Mouse (Mus musculus): ENCODE measurements around the gene Tbc1d10c. TPM values are rescaled to one million over a fixed set of nuclear protein-coding genes. Genes with fewer than 3 reads are reported as not detected.

Tbc1d10c gene
- polyA plus RNA-seq, 1 experiment from 2014 or later, result 1.9 TPM

DNA sequence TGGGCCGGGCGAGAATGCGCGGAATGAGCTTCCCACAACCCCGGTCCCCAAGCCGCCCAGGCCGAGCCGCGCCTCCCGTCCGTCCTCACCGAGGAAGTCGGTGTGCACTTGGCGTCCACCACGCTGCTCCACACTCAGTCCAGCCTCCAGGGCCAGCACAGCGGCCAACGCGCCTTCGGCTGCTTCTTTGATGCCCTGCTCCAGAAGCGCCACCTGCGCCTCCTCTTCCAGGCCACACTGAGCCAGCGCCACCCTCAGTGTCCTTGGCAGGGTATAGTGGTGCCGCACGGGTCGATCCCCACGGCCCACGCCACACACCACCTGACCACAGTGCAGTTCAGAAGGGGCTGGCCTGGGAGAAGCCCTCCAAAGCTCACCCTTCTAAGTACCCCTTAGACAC lies 21.3 kb downstream of the Tbc1d10c start:
- DNase-seq (ENCODE audit: low read depth, low spot score) (no peak), ATAC-seq (no peak)
- ChIA-PET POLR2A (interaction anchor here (1.0 to 3.3 kb wide), 13 partner anchors 10 to 60 kb away, joined by 3 to 22 read pairs (median 5); partner anchors contain the start of genes AC109138.7, Clcf1, Ppp1ca and Rad9a), CTCF (interaction anchor here (1.0 to 2.2 kb wide), 13 partner anchors 8 to 61 kb away, joined by 3 to 9 read pairs (median 5); partner anchors contain the start of genes Coro1b and Rad9a)
- no peak for TF ChIP-seq CTCF (IDR thresholded peaks at IDR 0.05)
- in situ Hi-C loops (cut with MboI; ENCODE audit: low pct_unique_long_range_greater_than_20kb), result no loop called here
- H3K27me3 ChIP-seq, result no peaks in the 10 kb centered on the region

DNA sequence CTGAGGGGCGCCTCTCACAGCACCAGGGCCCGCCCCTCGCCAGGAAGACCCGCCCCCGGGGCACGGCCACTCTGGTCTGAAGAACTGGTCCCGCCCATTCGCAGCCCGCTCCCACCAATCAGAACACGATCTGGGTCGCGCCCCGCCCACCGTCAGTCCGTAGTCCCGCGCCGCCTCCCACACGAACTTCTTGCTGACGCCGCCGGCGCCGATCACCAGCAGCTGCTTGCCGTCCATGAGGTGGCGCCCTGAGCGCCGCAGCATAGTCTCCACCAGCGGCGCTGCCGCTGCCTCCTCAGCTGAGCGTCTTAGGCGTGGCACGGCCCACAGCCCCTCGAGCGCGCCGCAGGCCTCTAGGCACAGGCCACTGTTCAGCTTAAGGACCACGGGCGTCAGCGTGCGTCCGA lies 21.7 kb downstream of the Tbc1d10c start:
- ChIA-PET CTCF (interaction anchor here (1.0 to 2.2 kb wide), 11 partner anchors 9 to 50 kb away, joined by 3 to 9 read pairs (median 5); partner anchors contain the start of genes Coro1b and Rad9a), POLR2A (interaction anchor here (0.6 to 3.3 kb wide), 11 partner anchors 10 to 279 kb away, joined by 3 to 22 read pairs (median 5); partner anchors contain the start of genes AC109138.7, Clcf1, Ppp1ca and Rad9a)
- ATAC-seq (peak; percentile 83), DNase-seq (ENCODE audit: low read depth, low spot score) (peak; percentile 91)
- no peaks in the 10 kb centered on the region for H3K27me3 ChIP-seq
- in situ Hi-C loops (cut with MboI; ENCODE audit: low pct_unique_long_range_greater_than_20kb), result no loop called here
- TF ChIP-seq CTCF (IDR thresholded peaks at IDR 0.05), result no peak

DNA sequence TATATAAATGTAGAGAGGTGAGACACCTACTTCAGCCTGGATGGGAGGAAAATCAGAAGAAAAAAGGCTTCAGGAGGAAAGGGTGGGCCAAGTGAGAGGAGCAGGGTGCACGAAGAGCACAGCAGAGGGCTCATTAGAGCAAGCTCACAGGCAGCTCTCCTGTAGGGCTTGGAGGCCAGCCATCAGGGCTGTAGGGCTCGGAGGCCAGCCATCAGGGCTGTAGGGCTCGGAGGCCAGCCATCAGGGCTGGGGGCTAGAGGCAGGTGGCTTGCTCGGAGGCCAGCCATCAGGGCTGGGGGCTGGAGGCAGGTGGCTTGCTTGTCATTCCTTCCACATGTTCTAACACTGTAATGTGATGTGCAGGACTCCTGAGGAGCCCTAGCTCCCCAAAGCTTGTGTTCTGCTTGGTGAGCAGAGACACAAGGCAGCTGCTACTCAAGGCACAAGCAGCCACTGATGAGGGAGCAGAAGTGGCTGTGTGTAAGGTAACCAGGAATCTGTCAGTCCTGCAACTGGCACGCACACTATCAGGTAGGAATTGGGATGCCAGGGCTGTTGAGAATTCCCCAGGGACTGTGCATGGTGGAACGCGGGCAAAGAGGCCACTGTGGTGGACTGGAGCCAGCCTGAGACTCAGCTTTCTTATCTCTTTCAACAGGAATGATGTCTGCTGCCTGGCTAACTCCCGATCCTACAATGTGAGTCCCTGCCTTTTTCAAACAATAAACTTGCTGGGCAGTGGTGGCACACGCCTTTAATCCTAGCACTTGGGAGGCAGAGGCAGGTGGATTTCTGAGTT lies 24.2 kb downstream of the Tbc1d10c start:
- POLR2A ChIA-PET, result interaction anchor here (1.2 kb wide), 1 partner anchor 41 kb away, joined by 3 read pairs; no protein-coding TSS in a partner anchor
- no peak for ATAC-seq
- CTCF ChIA-PET, result interaction anchor here (1.2 to 1.6 kb wide), 2 partner anchors 20 to 34 kb away, joined by 3 read pairs; partner anchors contain the start of gene Rad9a

DNA sequence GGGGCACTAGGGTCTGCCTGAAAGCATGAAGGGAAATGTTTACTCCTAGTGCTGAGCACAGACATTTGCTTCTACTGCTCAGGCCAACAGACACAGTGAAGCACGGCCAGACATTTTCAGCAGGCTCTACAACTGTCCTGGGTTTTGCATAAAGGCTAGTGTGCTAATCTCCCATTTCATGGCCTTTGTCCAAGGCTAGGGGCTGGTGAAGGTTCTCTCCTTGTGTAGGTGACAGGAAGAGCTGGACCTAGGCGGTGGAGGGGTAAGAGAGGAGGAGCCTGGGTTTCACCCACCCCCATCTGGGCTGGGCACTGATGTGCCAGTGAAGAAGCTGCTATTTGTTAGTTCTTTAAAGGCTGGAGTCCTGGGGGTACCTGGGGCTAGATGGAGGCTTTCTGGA lies 26.4 kb downstream of the Tbc1d10c start:
- no peak for TF ChIP-seq CTCF (IDR thresholded peaks at IDR 0.05)
- in situ Hi-C loops (cut with MboI; ENCODE audit: low pct_unique_long_range_greater_than_20kb), result no loop called here
- CTCF ChIA-PET, result interaction anchor here (1.4 to 1.7 kb wide), 2 partner anchors 14 to 28 kb away, joined by 3 to 5 read pairs; partner anchors contain the start of gene Ppp1ca
- POLR2A ChIA-PET, result interaction anchor here (0.8 kb wide), 1 partner anchor 52 kb away, joined by 3 read pairs; no protein-coding TSS in a partner anchor
- DNase-seq (ENCODE audit: low read depth, low spot score) (no peak), ATAC-seq (no peak)
- H3K27me3 ChIP-seq, result no peaks in the 10 kb centered on the region

More for the DNA sequence above, 24.2 kb downstream of the Tbc1d10c start:
- DNase-seq (ENCODE audit: low read depth, low spot score), result no peak
- no peak for TF ChIP-seq CTCF (IDR thresholded peaks at IDR 0.05)
- in situ Hi-C loops (cut with MboI; ENCODE audit: low pct_unique_long_range_greater_than_20kb), result no loop called here
- H3K27me3 ChIP-seq, result no peaks in the 10 kb centered on the region

DNA sequence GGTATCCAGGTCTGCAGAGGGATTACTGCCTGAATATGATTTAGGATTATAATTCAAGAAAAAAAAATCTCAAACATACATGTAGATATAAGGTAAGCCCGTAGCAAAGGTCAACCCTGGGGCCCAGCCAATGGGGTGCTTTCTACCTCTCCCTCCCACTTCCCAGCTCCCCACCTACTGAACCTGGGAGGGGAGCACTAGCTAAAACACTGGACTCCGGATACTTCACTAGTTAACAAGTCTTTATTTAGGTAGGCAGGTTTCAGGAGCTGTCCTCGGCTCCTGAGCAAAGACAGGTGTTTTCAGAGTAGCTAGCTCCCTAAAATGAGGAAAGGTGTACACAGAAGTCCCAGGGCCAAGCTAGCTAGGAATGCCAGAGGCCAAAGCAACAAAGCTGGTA lies 27.0 kb downstream of the Tbc1d10c start:
- DNase-seq (ENCODE audit: low read depth, low spot score) (no peak), ATAC-seq (no peak)
- POLR2A ChIA-PET, result interaction anchor here (0.8 to 1.4 kb wide), 3 partner anchors 14 to 65 kb away, joined by 3 to 4 read pairs (median 3); no protein-coding TSS in a partner anchor
- in situ Hi-C loops (cut with MboI; ENCODE audit: low pct_unique_long_range_greater_than_20kb), result no loop called here
- CTCF ChIA-PET, result interaction anchor here (1.4 to 1.7 kb wide), 2 partner anchors 14 to 29 kb away, joined by 3 to 5 read pairs; partner anchors contain the start of gene Ppp1ca
- TF ChIP-seq CTCF (IDR thresholded peaks at IDR 0.05), result no peak
- no peaks in the 10 kb centered on the region for H3K27me3 ChIP-seq

DNA sequence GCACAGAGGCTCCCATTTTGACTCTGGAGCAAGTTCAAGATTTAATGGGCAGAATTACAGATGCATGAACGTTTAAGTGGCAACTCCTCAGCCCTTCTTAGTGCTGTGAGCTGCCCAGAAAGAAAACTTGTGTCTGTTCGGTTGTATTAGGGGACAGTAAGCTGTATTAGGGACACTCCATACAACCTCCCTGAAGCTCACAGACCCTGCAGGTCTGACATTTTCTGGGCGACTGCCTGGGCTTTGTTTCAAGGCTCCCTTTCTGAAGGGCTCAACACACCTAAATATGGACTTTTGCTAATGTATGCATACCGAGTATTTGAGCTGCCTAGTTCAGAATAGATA lies 27.6 kb downstream of the Tbc1d10c start:
- ChIA-PET CTCF (interaction anchor here (1.4 to 1.7 kb wide), 2 partner anchors 15 to 29 kb away, joined by 3 to 5 read pairs; partner anchors contain the start of gene Ppp1ca), POLR2A (interaction anchor here (0.7 to 1.4 kb wide), 5 partner anchors 15 to 68 kb away, joined by 3 to 6 read pairs (median 3); no protein-coding TSS in a partner anchor)
- ATAC-seq (no peak), DNase-seq (ENCODE audit: low read depth, low spot score) (no peak)
- no peaks in the 10 kb centered on the region for H3K27me3 ChIP-seq
- no peak for TF ChIP-seq CTCF (IDR thresholded peaks at IDR 0.05)
- in situ Hi-C loops (cut with MboI; ENCODE audit: low pct_unique_long_range_greater_than_20kb), result no loop called here

DNA sequence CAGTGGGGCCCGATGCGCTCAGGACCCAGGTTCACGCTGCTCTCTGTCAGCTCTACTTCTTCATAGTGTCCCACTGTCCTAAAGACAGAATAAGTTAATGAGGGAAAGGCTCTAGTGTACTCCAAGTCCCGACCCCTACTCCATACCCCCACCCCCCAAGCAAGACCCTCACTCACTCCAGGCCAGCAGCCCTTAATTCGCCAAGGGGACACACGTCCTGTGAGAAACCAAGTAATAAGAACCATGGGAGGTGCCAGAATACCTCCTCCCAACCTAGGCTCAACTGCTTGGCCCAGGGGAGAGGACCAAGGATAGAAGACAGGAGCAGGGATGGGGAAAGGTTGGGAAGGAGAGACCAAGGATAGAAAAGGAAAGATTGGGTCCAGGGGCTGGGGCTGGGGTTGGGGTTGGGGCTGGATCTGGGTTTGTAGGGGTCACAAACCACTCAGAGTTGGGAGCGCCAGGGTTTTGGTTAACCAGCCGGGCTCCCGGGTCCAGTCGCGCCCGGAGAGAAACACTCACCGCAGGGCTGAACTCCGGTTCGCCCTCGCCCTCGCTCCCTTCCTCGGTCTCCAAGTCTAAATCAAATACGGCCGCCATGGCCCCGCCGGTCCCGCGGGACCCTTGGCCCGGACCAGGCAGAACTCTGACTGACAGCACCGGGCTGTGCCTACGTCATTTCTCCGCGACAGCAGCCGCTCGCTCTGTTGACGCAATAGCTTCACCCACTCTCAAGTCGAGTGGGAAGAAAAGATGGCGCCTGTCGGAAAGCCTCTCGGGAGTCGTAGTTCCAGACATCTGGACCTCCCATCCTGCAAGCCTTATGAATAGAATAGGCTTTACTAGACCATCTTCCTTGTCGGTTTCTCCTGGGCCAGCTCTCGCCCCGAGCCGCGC lies 28.2 kb downstream of the Tbc1d10c start, which contains the start of gene Rps6kb2:
Rps6kb2 (minus strand) TSS at position 709 of the 897 bp plus-strand sequence.
- CTCF ChIA-PET, result no interaction called here
- POLR2A ChIA-PET, result interaction anchor here (0.7 to 1.4 kb wide), 5 partner anchors 15 to 68 kb away, joined by 3 to 6 read pairs (median 3); no protein-coding TSS in a partner anchor
- ATAC-seq, result peak; percentile 75
- no peak for TF ChIP-seq CTCF (IDR thresholded peaks at IDR 0.05)
- in situ Hi-C loops (cut with MboI; ENCODE audit: low pct_unique_long_range_greater_than_20kb), result no loop called here
- H3K27me3 ChIP-seq, result no peaks in the 10 kb centered on the region
- peak; percentile 77 for DNase-seq (ENCODE audit: low read depth, low spot score)

DNA sequence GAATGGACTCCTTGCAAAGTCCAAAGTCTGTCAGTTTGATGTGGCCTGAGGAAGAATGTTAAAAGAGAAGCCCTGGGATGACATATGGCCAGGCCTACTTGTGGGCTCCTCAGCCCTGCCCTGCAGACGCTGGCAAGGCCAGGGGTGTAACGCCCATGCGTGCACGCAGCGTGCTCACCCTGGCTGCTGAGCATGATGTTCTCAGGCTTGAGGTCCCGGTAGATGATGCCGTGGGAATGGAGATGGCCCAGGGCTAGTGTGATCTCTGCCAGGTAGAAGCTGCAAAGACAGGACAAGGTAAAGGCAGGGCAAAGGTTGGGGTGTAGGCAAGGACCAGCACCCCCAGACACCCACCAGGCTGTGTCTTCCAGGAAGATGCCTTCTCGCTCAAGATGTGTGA lies 32.0 kb downstream of the Tbc1d10c start:
- in situ Hi-C loops (cut with MboI; ENCODE audit: low pct_unique_long_range_greater_than_20kb), result no loop called here
- H3K27me3 ChIP-seq, result no peaks in the 10 kb centered on the region
- POLR2A ChIA-PET, result interaction anchor here (1.2 to 1.7 kb wide), 2 partner anchors 11 to 37 kb away, joined by 3 to 4 read pairs; no protein-coding TSS in a partner anchor
- no peak for TF ChIP-seq CTCF (IDR thresholded peaks at IDR 0.05)
- ATAC-seq (no peak), DNase-seq (ENCODE audit: low read depth, low spot score) (no peak)
- CTCF ChIA-PET, result interaction anchor here (1.0 to 1.1 kb wide), 2 partner anchors 19 to 70 kb away, joined by 3 to 4 read pairs; no protein-coding TSS in a partner anchor

DNA sequence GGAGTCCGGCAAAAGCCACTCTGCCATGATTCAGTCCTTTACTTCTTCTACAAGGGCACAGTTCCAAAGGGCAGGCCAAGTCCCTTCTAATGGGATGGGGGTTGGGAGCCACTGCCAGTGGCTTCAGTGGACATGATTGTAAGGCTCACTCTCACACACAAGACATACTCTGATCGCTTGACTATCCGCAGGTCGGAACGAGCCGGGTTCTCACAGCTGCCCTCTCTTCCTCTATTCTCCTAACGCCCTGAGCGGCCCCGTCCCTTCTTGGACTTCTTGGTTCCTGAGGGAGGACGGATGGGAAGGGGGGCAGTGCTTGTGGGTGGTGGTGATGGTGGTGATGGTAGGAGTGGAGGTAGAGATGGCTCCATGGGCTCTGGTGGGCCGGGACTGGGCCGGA lies 34.3 kb downstream of the Tbc1d10c start:
- CTCF ChIA-PET, result no interaction called here
- no peak for DNase-seq (ENCODE audit: low read depth, low spot score)
- TF ChIP-seq CTCF (IDR thresholded peaks at IDR 0.05), result no peak
- H3K27me3 ChIP-seq, result no peaks in the 10 kb centered on the region
- POLR2A ChIA-PET, result interaction anchor here (2.0 kb wide), 1 partner anchor 28 kb away, joined by 6 read pairs; no protein-coding TSS in a partner anchor
- no peak for ATAC-seq
- in situ Hi-C loops (cut with MboI; ENCODE audit: low pct_unique_long_range_greater_than_20kb), result no loop called here
